Mouse (Mus musculus) brain, embryonic 14.5 days (tissue): Measurements from ENCODE around the gene Fli1.

Experiments used
- CTCF ChIP-seq: fragments of 200-500 bp; IDR thresholded peaks from 2 replicates; pipeline ENCODE4 v1.5.1; 2012; ENCODE audit warnings: inconsistent platforms, mild to moderate bottlenecking, moderate library complexity, borderline replicate concordance; ENCODE audit not compliant: insufficient read depth, insufficient read length; ENCODE audit errors: extremely low read depth
- POLR2A ChIP-seq: fragments of 200-500 bp; IDR thresholded peaks from 2 replicates; pipeline ENCODE4 v1.6.1; 2012; ENCODE audit warnings: mild to moderate bottlenecking, inconsistent platforms, borderline replicate concordance; ENCODE audit not compliant: poor library complexity, insufficient read depth, insufficient read length, severe bottlenecking; ENCODE audit errors: extremely low read depth

DNA sequence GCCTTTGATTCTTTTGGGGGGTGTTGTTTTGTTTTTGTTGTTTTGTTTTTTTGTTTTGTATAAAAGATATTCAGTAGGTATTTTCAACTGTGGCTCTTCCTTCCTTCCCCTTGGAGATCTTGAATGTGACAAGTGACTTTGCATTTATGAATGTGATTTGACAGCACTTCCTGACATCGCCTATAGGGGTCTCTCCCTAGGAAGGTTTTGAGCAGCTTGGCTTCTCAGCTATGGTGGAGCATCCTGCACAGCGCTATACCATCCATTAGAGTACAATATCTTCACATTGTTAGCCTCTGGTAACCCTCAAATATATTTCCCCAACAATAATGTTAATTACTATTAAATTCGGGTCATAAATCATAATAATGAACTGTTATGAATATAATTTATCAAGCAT, 96.9 kb downstream of the Fli1 start:
- no peak for TF ChIP-seq POLR2A
- TF ChIP-seq CTCF: no peak; the same call in 1 of the 2 replicates
